Mouse (Mus musculus): ENCODE data around the gene Zfp36. TPM values are rescaled to one million over a fixed set of nuclear protein-coding genes. Genes with fewer than 3 reads are reported as not detected.

The Zfp36 gene
- polyA plus RNA-seq (2016; fragmentation: Nextera tagmentation; extraction: Ambion mirVana): 4.6 and 5.1 TPM in 2 replicates

GRCm38 (mm10) chr7:28380237-28381016, at the start of gene Zfp36:
TSS of gene Zfp36 (minus strand) at chr7:28380253.
- Histone ChIP-seq H3K36me3 (peaks cover 12% of the 10 kb centered on the region), H3K4me3 (peak within 1 kb of the TSS; percentile 68), H3K27me3 (ENCODE audit: low read depth, poor library complexity, severe bottlenecking) (peaks cover 17% of the 10 kb centered on the region), H3K9me3 (replicated peaks) (no peaks in the 10 kb centered on the region), H3K27ac (replicated peaks) (peak within 1 kb of the TSS; percentile 89), H3K4me1 (peaks cover 74% of the 10 kb centered on the region)
- DNase-seq (ENCODE audit: low spot score): no peak
- 53% methylated on average over 17 of the region's 17 CpGs for WGBS

GRCm38 (mm10) chr7:28427738-28428137, 47.7 kb upstream of the Zfp36 start:
- no peaks in the 10 kb centered on the region for H3K9me3 ChIP-seq (replicated peaks)
- H3K36me3 ChIP-seq: peaks cover 82% of the 10 kb centered on the region
- no peak for DNase-seq (ENCODE audit: low spot score)
- H3K4me3 ChIP-seq: no peak overlapping the region
- H3K27me3 ChIP-seq (ENCODE audit: low read depth, poor library complexity, severe bottlenecking): no peaks in the 10 kb centered on the region
- H3K4me1 ChIP-seq: 0 out of 2 replicates have a peak, but pooled peaks cover 4% of the 10 kb centered on the region
- H3K27ac ChIP-seq (replicated peaks): no peak overlapping the region

- Histone ChIP-seq H3K4me1 (no peaks in the 10 kb centered on the region), H3K36me3 (peaks cover 94% of the 10 kb centered on the region), H3K4me3 (no peak overlapping the region), H3K27ac (replicated peaks) (no peak overlapping the region), H3K27me3 (ENCODE audit: low read depth, poor library complexity, severe bottlenecking) (no peaks in the 10 kb centered on the region), H3K9me3 (replicated peaks) (no peaks in the 10 kb centered on the region)
- WGBS: 93% methylated on average over 1 of the region's 1 CpGs
- no peak for DNase-seq (ENCODE audit: low spot score)
Measured at GRCm38 (mm10) chr7:28423018-28423417, 43.0 kb upstream of the Zfp36 start.

GRCm38 (mm10) chr7:28419416-28419815, 39.4 kb upstream of the Zfp36 start:
- H3K9me3 ChIP-seq (replicated peaks): no peaks in the 10 kb centered on the region
- H3K4me1 ChIP-seq: no peaks in the 10 kb centered on the region
- no peak for DNase-seq (ENCODE audit: low spot score)
- H3K27me3 ChIP-seq (ENCODE audit: low read depth, poor library complexity, severe bottlenecking): no peaks in the 10 kb centered on the region
- WGBS: 99% methylated on average over 2 of the region's 2 CpGs
- no peak overlapping the region for H3K4me3 ChIP-seq
- peaks cover 100% of the 10 kb centered on the region for H3K36me3 ChIP-seq
- H3K27ac ChIP-seq (replicated peaks): no peak overlapping the region

GRCm38 (mm10) chr7:28418096-28418670, 38.1 kb upstream of the Zfp36 start:
- Histone ChIP-seq H3K36me3 (peaks cover 100% of the 10 kb centered on the region), H3K27me3 (ENCODE audit: low read depth, poor library complexity, severe bottlenecking) (no peaks in the 10 kb centered on the region)
- 91% methylated on average over 8 of the region's 8 CpGs for WGBS

GRCm38 (mm10) chr7:28417368-28417767, 37.3 kb upstream of the Zfp36 start:
- Histone ChIP-seq H3K4me1 (no peaks in the 10 kb centered on the region), H3K27ac (replicated peaks) (no peak overlapping the region), H3K9me3 (replicated peaks) (no peaks in the 10 kb centered on the region), H3K4me3 (no peak overlapping the region), H3K36me3 (peaks cover 100% of the 10 kb centered on the region), H3K27me3 (ENCODE audit: low read depth, poor library complexity, severe bottlenecking) (no peaks in the 10 kb centered on the region)
- DNase-seq (ENCODE audit: low spot score): no peak

More at GRCm38 (mm10) chr7:28418096-28418670, 38.1 kb upstream of the Zfp36 start:
- no peak for DNase-seq (ENCODE audit: low spot score)
- Histone ChIP-seq H3K4me1 (no peaks in the 10 kb centered on the region), H3K27ac (replicated peaks) (no peak overlapping the region), H3K9me3 (replicated peaks) (no peaks in the 10 kb centered on the region), H3K4me3 (no peak overlapping the region)

- Histone ChIP-seq H3K9me3 (replicated peaks) (no peaks in the 10 kb centered on the region), H3K36me3 (peaks cover 99% of the 10 kb centered on the region), H3K27me3 (ENCODE audit: low read depth, poor library complexity, severe bottlenecking) (no peaks in the 10 kb centered on the region), H3K4me3 (no peak overlapping the region), H3K27ac (replicated peaks) (no peak overlapping the region), H3K4me1 (no peaks in the 10 kb centered on the region)
- 92% methylated on average over 4 of the region's 4 CpGs for WGBS
- DNase-seq (ENCODE audit: low spot score): no peak
Measured at GRCm38 (mm10) chr7:28412826-28413225, 32.8 kb upstream of the Zfp36 start.

- Histone ChIP-seq H3K4me3 (no peak overlapping the region), H3K36me3 (peaks cover 99% of the 10 kb centered on the region), H3K27me3 (ENCODE audit: low read depth, poor library complexity, severe bottlenecking) (no peaks in the 10 kb centered on the region), H3K27ac (replicated peaks) (no peak overlapping the region), H3K4me1 (no peaks in the 10 kb centered on the region), H3K9me3 (replicated peaks) (no peaks in the 10 kb centered on the region)
- 92% methylated on average over 3 of the region's 3 CpGs for WGBS
- no peak for DNase-seq (ENCODE audit: low spot score)
Measured at GRCm38 (mm10) chr7:28410841-28411475, 30.9 kb upstream of the Zfp36 start.

- Histone ChIP-seq H3K36me3 (peaks cover 99% of the 10 kb centered on the region), H3K27me3 (ENCODE audit: low read depth, poor library complexity, severe bottlenecking) (no peaks in the 10 kb centered on the region), H3K4me1 (no peaks in the 10 kb centered on the region), H3K9me3 (replicated peaks) (no peaks in the 10 kb centered on the region), H3K4me3 (no peak overlapping the region), H3K27ac (replicated peaks) (no peak overlapping the region)
- 91% methylated on average over 3 of the region's 3 CpGs for WGBS
- DNase-seq (ENCODE audit: low spot score): no peak
Measured at GRCm38 (mm10) chr7:28401942-28402341, 21.9 kb upstream of the Zfp36 start.

- Histone ChIP-seq H3K36me3 (peaks cover 99% of the 10 kb centered on the region), H3K4me3 (no peak overlapping the region), H3K9me3 (replicated peaks) (no peaks in the 10 kb centered on the region), H3K27ac (replicated peaks) (no peak overlapping the region), H3K4me1 (no peaks in the 10 kb centered on the region), H3K27me3 (ENCODE audit: low read depth, poor library complexity, severe bottlenecking) (no peaks in the 10 kb centered on the region)
- 93% methylated on average over 1 of the region's 1 CpGs for WGBS
- no peak for DNase-seq (ENCODE audit: low spot score)
Measured at GRCm38 (mm10) chr7:28401030-28401429, 21.0 kb upstream of the Zfp36 start.

- no peaks in the 10 kb centered on the region for H3K9me3 ChIP-seq (replicated peaks)
- H3K4me1 ChIP-seq: peaks cover 2% of the 10 kb centered on the region
- no peak for DNase-seq (ENCODE audit: low spot score)
- H3K36me3 ChIP-seq: peaks cover 94% of the 10 kb centered on the region
- 90% methylated on average over 10 of the region's 10 CpGs for WGBS
- no peaks in the 10 kb centered on the region for H3K27me3 ChIP-seq (ENCODE audit: low read depth, poor library complexity, severe bottlenecking)
- no peak overlapping the region for H3K4me3 ChIP-seq
- no peak overlapping the region for H3K27ac ChIP-seq (replicated peaks)
Measured at GRCm38 (mm10) chr7:28398696-28399340, 18.8 kb upstream of the Zfp36 start.

GRCm38 (mm10) chr7:28398000-28398399, 17.9 kb upstream of the Zfp36 start:
- 71% methylated on average over 3 of the region's 3 CpGs for WGBS
- H3K9me3 ChIP-seq (replicated peaks): no peaks in the 10 kb centered on the region
- peaks cover 9% of the 10 kb centered on the region for H3K4me1 ChIP-seq
- H3K27me3 ChIP-seq (ENCODE audit: low read depth, poor library complexity, severe bottlenecking): no peaks in the 10 kb centered on the region
- H3K27ac ChIP-seq (replicated peaks): no peak overlapping the region
- peaks cover 86% of the 10 kb centered on the region for H3K36me3 ChIP-seq
- DNase-seq (ENCODE audit: low spot score): no peak
- no peak overlapping the region for H3K4me3 ChIP-seq
